Mouse (Mus musculus) midbrain, embryonic 10.5 days (tissue): Measurements from ENCODE around the gene Plekhg1. TPM values are rescaled to one million over a fixed set of nuclear protein-coding genes. Genes with fewer than 3 reads are reported as not detected.

Experiments used
- DNase-seq: peaks from one replicate; pipeline ENCODE4 v3.0.0-alpha.2; 2017; ENCODE audit warnings: low spot score
- H3K27ac ChIP-seq: fragments of 300-500 bp; sonication (generic); replicated peaks from 2 replicates; pipeline ENCODE4 v1.5.1; 2016; ENCODE audit warnings: mild to moderate bottlenecking
- H3K27me3 ChIP-seq: fragments of 300-500 bp; sonication (generic); 2 replicates; pipeline ENCODE4 v1.6.1; 2016; ENCODE audit warnings: low read depth, mild to moderate bottlenecking; ENCODE audit not compliant: poor library complexity, severe bottlenecking
- H3K36me3 ChIP-seq: fragments of 300-500 bp; sonication (generic); 2 replicates; pipeline ENCODE4 v1.6.1; 2016; ENCODE audit warnings: mild to moderate bottlenecking, moderate library complexity
- H3K4me1 ChIP-seq: fragments of 300-500 bp; sonication (generic); 2 replicates; pipeline ENCODE4 v1.6.1; 2016
- H3K4me3 ChIP-seq: fragments of 300-500 bp; sonication (generic); 2 replicates; pipeline ENCODE4 v1.5.1; 2016; ENCODE audit warnings: mild to moderate bottlenecking, moderate library complexity
- H3K9me3 ChIP-seq: fragments of 300-500 bp; sonication (generic); replicated peaks from 2 replicates; pipeline ENCODE4 v1.6.1; 2016; ENCODE audit warnings: mild to moderate bottlenecking
- WGBS: fragments of 180-500 bp; shearing (Covaris S2); methylation state at CpG from one replicate; pipeline ENCODE4 v1.1.7; 2016; 5-methylcytosine and 5-hydroxymethylcytosine counted together
- polyA plus RNA-seq: library from polyadenylated mRNA; unstranded; fragments of >200 nt; fragmentation: Nextera tagmentation; extraction: Ambion mirVana; gene quantifications from 2 replicates; pipeline ENCODE4 v1.2.1, GENCODE M21; 2016

Plekhg1 gene
- polyA plus RNA-seq: 11.7 and 15.3 TPM in 2 replicates

GRCm38 (mm10) chr10:3740148-3740503 lies at the start of gene Plekhg1:
Gene Plekhg1, plus strand, starts transcription at chr10:3740364.
- WGBS: 1% methylated on average over 29 of the region's 29 CpGs
- peak within 1 kb of the TSS; percentile 91 for H3K27ac ChIP-seq
- H3K27me3 ChIP-seq: 0 out of 2 replicates have a peak, but pooled peaks cover 3% of the 10 kb centered on the region
- peak within 1 kb of the TSS; percentile 78 for H3K4me3 ChIP-seq
- no peaks in the 10 kb centered on the region for H3K36me3 ChIP-seq
- H3K4me1 ChIP-seq: peaks cover 27% of the 10 kb centered on the region
- no peak for DNase-seq
- 0 out of 2 replicates have a peak, but pooled peaks cover 2% of the 10 kb centered on the region for H3K9me3 ChIP-seq

DNA sequence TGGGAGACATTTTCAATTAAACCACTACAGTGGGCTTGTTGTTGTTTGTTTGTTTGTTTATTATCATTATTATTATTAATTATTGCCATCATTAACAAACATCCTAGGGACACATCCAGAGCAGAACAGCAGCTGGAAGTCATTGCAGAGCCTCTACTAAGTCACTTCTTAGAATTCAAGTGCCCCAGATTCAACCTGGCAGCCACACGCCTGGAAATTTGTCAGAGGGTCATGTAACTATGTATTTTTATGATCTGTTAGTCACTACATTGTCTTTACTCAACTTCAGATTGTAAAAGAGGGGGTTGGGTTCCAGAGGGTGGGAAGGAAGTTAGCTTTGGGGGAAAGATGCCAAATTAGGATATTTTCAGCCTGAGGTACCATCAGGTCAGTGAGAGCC lies 47.4 kb upstream of the Plekhg1 start:
- H3K9me3 ChIP-seq: no peaks in the 10 kb centered on the region
- H3K36me3 ChIP-seq: no peaks in the 10 kb centered on the region
- no peaks in the 10 kb centered on the region for H3K4me1 ChIP-seq
- no peaks in the 10 kb centered on the region for H3K27me3 ChIP-seq
- H3K4me3 ChIP-seq: no peak overlapping the region
- DNase-seq: no peak
- H3K27ac ChIP-seq: no peak overlapping the region
- WGBS: 82% methylated on average over 1 of the region's 1 CpGs

- H3K4me1 ChIP-seq: no peaks in the 10 kb centered on the region
- H3K9me3 ChIP-seq: no peaks in the 10 kb centered on the region
- WGBS: 78% methylated on average over 6 of the region's 6 CpGs
- H3K27me3 ChIP-seq: no peaks in the 10 kb centered on the region
- no peak overlapping the region for H3K4me3 ChIP-seq
- no peaks in the 10 kb centered on the region for H3K36me3 ChIP-seq
- no peak overlapping the region for H3K27ac ChIP-seq
- no peak for DNase-seq
Measured at GRCm38 (mm10) chr10:3693699-3694280, 46.4 kb upstream of the Plekhg1 start.

DNA sequence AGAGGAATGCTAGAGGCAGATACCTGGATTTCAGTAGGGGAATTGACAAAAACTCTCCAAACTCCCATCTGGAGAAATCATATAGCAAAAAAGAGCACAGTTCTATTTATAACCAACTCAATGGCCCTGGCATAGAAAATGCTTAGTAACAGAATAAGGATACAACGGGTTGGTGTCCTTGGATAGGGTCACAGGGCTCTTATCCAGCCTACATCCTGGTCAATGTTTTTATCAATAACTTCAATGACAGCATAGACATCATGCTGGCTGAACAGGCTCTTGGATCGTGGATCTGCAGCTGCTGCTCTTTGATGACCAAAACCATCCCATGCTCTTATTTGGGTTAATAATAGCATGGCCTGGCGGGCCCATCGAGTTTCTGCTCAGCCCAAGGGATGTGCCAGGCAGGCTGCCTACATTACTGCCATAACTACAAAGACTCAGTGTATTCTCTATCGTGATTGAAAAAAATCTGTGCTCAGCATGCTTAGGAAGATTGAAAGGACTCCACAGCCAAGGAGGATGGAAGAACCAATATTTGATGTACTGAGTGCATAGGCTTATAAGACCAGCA lies 44.7 kb upstream of the Plekhg1 start:
- H3K4me3 ChIP-seq: no peak overlapping the region
- no peak for DNase-seq
- H3K4me1 ChIP-seq: no peaks in the 10 kb centered on the region
- H3K27ac ChIP-seq: no peak overlapping the region
- H3K36me3 ChIP-seq: no peaks in the 10 kb centered on the region
- no peaks in the 10 kb centered on the region for H3K9me3 ChIP-seq
- H3K27me3 ChIP-seq: no peaks in the 10 kb centered on the region
- 88% methylated on average over 5 of the region's 5 CpGs for WGBS

- no peaks in the 10 kb centered on the region for H3K36me3 ChIP-seq
- H3K4me1 ChIP-seq: no peaks in the 10 kb centered on the region
- DNase-seq: no peak
- no peaks in the 10 kb centered on the region for H3K9me3 ChIP-seq
- WGBS: 79% methylated on average over 8 of the region's 8 CpGs
- no peaks in the 10 kb centered on the region for H3K27me3 ChIP-seq
- H3K27ac ChIP-seq: no peak overlapping the region
- no peak overlapping the region for H3K4me3 ChIP-seq
Measured at GRCm38 (mm10) chr10:3696727-3697348, 43.3 kb upstream of the Plekhg1 start.

GRCm38 (mm10) chr10:3697500-3697899 lies 42.7 kb upstream of the Plekhg1 start:
- Histone ChIP-seq H3K9me3 (no peaks in the 10 kb centered on the region), H3K4me1 (no peaks in the 10 kb centered on the region), H3K27ac (no peak overlapping the region), H3K27me3 (no peaks in the 10 kb centered on the region), H3K4me3 (no peak overlapping the region), H3K36me3 (no peaks in the 10 kb centered on the region)
- DNase-seq: no peak
- WGBS: 86% methylated on average over 5 of the region's 5 CpGs

DNA sequence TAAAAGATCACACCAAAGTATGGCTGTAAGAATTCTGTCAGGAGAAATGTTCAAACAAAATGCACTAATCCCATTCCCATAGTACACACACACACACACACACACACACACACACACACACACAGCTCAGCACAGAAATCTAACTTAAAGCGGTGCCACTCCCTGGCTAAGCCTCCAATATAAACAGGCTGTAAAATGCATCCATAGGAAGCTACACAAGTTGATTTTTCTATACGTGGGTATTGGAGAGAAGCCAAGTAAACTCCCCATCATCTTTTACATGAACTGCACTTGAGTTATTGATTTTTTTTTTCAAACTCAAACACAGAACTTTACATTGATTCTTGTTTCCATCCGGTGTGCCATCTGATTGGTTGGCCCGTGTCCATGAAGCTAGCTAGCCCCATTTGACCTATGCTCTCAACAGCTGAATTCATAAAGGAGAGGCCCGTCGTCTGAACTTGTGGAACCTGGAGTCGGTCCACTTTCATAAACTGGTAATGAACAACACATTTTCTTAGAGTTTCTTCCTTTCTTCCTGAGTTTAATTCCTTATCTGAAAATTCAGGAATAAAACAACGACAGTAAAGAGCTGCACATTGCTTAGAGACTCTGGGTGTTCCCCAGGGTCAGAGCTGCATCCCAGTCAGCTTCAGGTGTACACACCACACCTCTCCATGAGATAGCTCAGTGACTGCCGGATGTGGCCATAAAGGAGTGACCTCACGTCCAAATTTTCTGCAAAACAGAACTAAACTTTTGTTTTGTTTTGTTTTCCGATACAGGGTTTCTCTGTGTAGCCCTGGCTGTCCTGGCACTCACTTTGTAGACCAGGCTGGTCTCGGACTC lies 39.7 kb upstream of the Plekhg1 start:
- 88% methylated on average over 12 of the region's 12 CpGs for WGBS
- H3K27ac ChIP-seq: no peak overlapping the region
- H3K4me1 ChIP-seq: no peaks in the 10 kb centered on the region
- no peaks in the 10 kb centered on the region for H3K27me3 ChIP-seq
- no peaks in the 10 kb centered on the region for H3K36me3 ChIP-seq
- H3K4me3 ChIP-seq: no peak overlapping the region
- H3K9me3 ChIP-seq: no peaks in the 10 kb centered on the region
- DNase-seq: no peak

GRCm38 (mm10) chr10:3701832-3702231 lies 38.3 kb upstream of the Plekhg1 start:
- no peaks in the 10 kb centered on the region for H3K9me3 ChIP-seq
- no peaks in the 10 kb centered on the region for H3K27me3 ChIP-seq
- no peak overlapping the region for H3K4me3 ChIP-seq
- no peaks in the 10 kb centered on the region for H3K36me3 ChIP-seq
- H3K4me1 ChIP-seq: no peaks in the 10 kb centered on the region
- DNase-seq: no peak
- 91% methylated on average over 4 of the region's 4 CpGs for WGBS
- no peak overlapping the region for H3K27ac ChIP-seq

DNA sequence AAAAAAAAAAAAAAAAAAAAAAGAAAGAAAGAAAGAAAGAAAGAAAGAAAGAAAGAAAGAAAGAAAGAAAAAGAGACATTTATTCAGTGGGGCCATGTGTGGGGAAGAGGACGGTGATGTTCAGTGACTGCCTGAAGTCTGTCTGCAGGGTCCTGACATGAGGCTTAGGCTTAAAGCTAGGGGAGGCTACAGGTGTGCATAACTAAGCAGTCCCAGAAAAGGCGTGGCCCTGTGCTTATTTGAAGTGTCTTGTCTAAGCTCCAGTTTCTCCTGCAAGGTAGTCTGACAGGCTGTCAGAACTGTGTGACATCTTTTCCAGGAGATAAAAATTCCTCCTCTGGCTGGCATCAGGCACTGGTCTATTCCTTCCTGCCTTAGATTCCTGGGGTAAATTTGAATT lies 37.6 kb upstream of the Plekhg1 start:
- WGBS: 70% methylated on average over 2 of the region's 2 CpGs
- no peaks in the 10 kb centered on the region for H3K9me3 ChIP-seq

DNA sequence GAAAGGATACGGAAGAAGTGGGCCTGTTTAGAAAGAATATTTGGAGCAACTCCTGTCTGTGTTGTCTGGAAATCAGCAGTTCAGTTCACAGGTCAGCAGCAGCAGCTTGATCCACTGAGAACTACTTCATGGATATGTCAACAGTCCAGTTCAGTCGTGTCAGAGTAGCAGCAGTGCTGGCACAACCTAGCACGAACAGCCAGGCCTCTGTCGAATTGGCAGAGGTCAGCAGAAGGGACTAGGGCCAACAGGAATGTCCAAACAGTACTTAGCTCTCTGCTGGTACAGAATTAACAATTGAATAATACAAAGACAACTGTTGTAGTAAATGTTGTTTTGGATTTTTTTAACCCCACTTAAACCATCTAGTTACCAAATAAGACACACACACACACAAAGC lies 33.9 kb upstream of the Plekhg1 start:
- no peaks in the 10 kb centered on the region for H3K36me3 ChIP-seq
- H3K27me3 ChIP-seq: no peaks in the 10 kb centered on the region
- H3K27ac ChIP-seq: no peak overlapping the region
- no peak for DNase-seq
- no peak overlapping the region for H3K4me3 ChIP-seq
- 89% methylated on average over 4 of the region's 4 CpGs for WGBS
- H3K4me1 ChIP-seq: no peaks in the 10 kb centered on the region
- no peaks in the 10 kb centered on the region for H3K9me3 ChIP-seq

More for the DNA sequence above, 37.6 kb upstream of the Plekhg1 start:
- Histone ChIP-seq H3K27me3 (no peaks in the 10 kb centered on the region), H3K4me3 (no peak overlapping the region), H3K4me1 (no peaks in the 10 kb centered on the region), H3K27ac (no peak overlapping the region), H3K36me3 (no peaks in the 10 kb centered on the region)
- DNase-seq: no peak

DNA sequence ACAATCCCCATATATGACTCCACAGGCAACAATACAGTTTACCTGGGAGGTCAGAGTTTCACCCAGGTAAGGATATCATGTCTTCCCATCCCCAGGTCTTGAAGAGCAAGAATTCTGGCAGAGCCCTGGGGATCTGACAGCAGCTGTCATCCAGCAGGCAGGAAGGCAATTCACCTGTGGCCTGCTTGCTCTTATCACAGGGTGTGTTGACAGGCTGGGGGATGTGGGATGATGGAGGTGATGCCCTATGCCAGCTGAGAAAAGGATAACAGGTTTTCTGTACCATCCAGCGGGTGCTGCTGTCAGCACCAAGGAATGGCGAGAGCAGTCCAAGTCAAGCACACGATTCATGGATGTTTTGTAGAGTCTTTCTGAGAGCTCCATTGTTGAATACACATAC lies 30.1 kb upstream of the Plekhg1 start:
- H3K4me1 ChIP-seq: no peaks in the 10 kb centered on the region
- no peak for DNase-seq
- no peaks in the 10 kb centered on the region for H3K27me3 ChIP-seq
- 89% methylated on average over 3 of the region's 3 CpGs for WGBS
- H3K27ac ChIP-seq: no peak overlapping the region
- H3K4me3 ChIP-seq: no peak overlapping the region
- H3K36me3 ChIP-seq: no peaks in the 10 kb centered on the region
- no peaks in the 10 kb centered on the region for H3K9me3 ChIP-seq

GRCm38 (mm10) chr10:3715302-3715943 lies 24.7 kb upstream of the Plekhg1 start:
- no peak overlapping the region for H3K27ac ChIP-seq
- H3K4me1 ChIP-seq: 0 out of 2 replicates have a peak, but pooled peaks cover 6% of the 10 kb centered on the region
- H3K36me3 ChIP-seq: no peaks in the 10 kb centered on the region
- H3K27me3 ChIP-seq: no peaks in the 10 kb centered on the region
- no peak for DNase-seq
- H3K9me3 ChIP-seq: no peaks in the 10 kb centered on the region
- WGBS: 78% methylated on average over 3 of the region's 3 CpGs
- H3K4me3 ChIP-seq: no peak overlapping the region
